Mouse (Mus musculus): ENCODE measurements at regions not wholly inside any gene's neighbourhood (a gene's known extent, or its start where the extent isn't known, plus 50 kb on each side); places are given as distances from the start of the nearest gene placed in this dataset.

DNA sequence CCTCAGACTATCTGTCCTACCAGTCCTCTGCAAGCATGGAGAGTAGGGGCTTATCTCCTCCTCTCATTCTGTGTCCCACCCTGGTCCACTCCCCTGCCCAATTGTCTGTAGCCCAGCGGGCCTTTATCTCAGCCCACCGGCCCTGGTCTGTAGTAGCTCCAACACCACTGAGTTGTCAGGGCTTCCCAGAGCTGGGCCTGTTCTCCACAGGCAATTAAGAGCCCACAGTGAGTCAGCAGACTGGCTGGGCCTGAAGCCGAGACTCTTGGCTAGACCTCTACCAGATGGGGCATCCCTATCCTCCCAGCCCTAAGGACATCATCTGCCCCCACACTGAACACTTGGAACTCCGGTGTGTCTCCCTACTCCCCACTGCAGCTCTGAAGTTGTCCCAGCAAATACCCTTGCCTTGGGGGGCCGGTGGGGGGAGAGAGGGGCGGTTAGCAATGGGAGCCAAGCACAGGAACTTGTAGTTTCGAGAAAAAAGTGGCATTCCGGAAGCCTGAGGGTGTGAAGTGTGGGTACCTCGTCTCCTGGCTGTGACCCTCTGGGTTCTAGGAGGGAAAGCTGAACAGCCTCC, 64.7 kb upstream of the Dlg1 start:
- peak; percentile 27 to 34 for DNase-seq (ENCODE audit: low spot score in 2 of 2)

DNA sequence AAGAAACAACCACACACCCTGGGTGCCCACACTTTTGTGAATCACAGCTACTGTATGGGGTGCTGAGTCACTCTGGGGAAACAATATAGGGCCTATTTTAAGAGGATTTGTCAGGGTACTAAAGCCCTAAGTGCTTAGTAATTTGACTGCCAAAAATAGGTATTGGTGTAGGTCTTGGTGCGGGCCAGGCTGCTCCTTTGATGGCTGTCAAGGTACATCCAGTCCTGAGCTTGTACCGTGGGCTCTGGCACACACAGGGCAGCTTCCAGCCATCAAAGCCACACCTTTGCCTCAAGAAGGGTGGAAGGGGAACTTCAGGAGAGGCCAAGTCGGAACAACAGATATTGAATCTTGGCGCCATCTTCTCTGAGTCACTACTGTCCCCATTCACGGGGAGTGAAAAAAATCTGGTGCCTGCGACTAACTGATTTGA, 64.2 kb upstream of the Dlg1 start:
- no peak for DNase-seq (ENCODE audit: low spot score in 2 of 2)

DNA sequence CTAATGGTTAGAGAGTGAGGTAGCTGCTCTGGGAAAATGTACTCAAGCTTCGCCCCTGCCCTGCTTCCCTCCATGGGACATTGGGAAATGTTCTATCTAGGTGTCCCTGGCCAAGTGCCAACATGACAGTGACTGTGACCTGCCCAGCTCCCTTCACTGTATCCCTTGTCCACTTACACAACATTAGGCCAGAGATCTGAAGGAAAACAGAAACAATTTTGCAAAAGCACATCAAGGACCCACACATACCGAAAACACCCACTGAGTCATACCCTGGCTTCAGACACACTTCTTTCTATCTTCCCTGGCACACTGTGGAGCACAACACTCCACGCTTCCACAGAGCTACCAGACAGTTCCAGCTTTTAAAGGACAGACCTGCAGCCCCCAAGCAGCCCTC, 62.0 kb upstream of the Dlg1 start:
- no peak for DNase-seq (ENCODE audit: low spot score in 2 of 2)

DNA sequence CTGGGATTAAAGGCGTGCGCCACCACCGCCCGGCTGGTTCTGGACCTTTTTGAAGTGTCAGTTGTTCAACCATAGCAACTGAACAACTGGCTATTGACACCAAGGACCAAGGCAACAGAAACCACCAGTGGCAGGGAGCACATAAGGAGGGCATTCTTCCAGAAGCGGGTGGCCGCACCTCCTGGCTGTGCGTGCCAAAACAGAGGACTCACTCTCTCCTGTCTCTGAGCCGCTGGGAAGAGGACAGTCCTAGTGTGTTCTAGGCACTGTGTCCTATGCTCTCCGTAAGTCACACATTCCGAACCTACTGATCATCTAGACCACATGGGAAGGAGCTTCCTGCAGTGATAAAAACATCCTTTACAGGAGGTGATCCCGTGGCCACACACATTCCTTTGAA, 60.1 kb upstream of the Dlg1 start:
- no peak for DNase-seq (ENCODE audit: low spot score in 2 of 2)

DNA sequence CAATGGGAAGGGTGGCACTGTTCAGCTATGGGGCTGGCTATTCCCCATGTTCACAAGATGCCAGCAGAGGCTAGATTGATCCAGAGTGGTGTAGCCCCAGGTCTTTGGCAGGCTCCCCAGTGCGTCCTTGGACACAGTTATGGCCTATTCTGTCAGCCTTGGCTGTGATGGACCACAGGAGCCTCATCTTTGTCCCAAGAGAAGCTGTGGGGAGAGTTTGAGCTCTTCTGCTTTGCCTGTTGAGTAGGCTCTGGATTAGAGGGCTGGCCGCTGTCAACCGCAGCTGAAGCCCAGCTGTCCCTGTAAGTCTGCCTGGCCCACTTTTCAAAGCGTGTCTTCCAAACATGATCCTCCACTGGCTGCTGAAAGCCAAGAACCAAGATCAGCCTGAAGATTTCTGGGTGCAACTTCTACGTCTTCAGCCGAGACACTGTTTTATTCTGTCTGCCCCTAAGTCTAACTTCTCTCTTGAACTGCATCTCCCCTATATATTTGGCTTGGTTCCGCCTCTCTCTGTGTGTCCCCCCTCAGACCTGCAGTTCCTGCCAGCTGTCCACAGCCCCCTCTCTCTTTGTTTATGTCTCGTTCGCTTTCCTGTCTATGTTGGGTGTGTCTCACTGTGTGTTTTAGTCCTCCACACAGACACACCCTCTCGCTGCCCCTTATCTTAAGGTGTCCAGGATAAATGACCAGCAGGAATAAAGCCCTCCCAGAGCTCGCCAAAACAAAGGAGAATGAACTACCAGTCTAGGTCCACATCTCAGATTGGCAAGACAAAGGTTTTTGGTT, 56.7 kb upstream of the Dlg1 start:
- no peak for DNase-seq (ENCODE audit: low spot score in 2 of 2)

DNA sequence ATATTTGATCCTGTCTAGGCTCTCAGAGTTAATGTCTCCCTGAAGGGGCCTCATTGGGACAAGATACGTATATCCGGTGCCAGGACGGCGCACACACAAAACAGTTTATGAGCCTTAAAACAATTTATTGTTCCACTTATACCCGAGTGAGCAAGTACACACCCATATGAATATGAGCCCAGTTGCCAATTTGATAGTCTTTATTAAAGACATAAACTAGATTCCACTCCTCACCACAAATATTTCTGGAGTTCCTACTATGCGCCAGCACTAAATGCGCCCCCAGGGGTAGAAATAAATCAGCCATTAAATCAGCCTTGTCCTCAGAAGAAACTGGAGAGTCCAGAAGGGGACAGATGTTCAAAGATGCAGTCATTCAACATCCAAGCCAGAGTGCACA, 54.3 kb upstream of the Dlg1 start:
- DNase-seq (ENCODE audit: low spot score in 2 of 2) = no peak

DNA sequence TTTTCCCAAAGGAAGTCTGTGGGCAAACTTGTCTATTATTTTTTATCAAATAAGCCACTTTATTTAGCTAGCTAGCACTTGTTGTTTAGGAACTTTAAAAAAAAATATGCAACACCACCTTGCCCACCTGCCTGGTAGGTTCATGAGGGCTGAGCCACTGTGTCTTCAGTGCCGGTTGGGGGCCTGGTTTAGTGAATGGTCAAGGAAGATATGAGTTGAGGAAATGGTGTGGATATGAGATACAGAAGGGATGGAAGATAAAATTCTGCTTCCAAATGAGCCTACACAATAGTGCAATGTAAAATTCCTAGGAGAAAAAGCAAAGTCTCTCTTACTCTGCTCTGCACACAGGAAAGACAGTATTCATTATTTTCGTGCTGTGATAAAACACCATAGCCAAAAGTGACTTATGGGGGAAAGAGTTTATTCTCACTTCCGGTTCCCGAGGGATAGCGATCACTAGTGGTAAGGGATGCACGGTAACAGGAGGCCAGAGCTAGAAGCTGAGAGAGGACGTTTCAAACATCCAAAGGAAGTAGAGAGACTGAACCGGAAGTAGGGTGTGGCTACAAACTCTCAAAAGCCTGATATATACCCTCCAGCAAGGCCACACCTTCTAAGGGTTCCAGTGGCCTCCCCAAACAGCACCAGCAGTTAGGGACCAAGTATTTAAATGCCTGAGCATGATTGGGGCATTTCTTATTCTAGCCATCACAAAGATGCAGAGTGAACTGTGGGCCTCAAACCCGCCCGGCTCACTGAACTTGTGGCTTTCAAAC, 53.7 kb upstream of the Dlg1 start:
- no peak for DNase-seq (ENCODE audit: low spot score in 2 of 2)
